Comparison of ENCODE assay signal across 8 mouse cellular contexts in genomic region chr1:135110075-135110474, GRCm38 (mm10). TPM values are rescaled to one million over a fixed set of nuclear protein-coding genes. Genes with fewer than 3 reads are reported as not detected.
DNase-seq lines count a peak whose midpoint lies in the region; ATAC-seq and TF ChIP-seq lines count a peak whose summit lies in the region.
"Had no signal": no experiment of that assay in that cellular context is flagged by ENCODE, and none has a peak within 500 bp of the region (broad histone marks: within the 10 kb centered on the region; RNA-seq: fewer than 3 reads in every experiment).

No protein-coding gene starts in this region.

- TF ChIP-seq CTCF in lung, adult 2 months (IDR thresholded peaks at IDR 0.05; ENCODE audit: insufficient read depth, low read length): peak; percentile 94

- peaks cover 6% of the 10 kb centered on the region; the same call in 1 of the 2 replicates for H3K4me1 ChIP-seq in embryonic facial prominence, embryonic 14.5 days (ENCODE audit: control insufficient read depth, insufficient read depth, low read length)
- H3K4me1 ChIP-seq in lung, adult 2 months (ENCODE audit: control insufficient read depth, insufficient read depth, low read length): no peaks in the 10 kb centered on the region; the same call in 1 of the 2 replicates

- no peak for ATAC-seq in embryonic facial prominence, embryonic 14.5 days (ENCODE audit: low read depth)

- no peaks in the 10 kb centered on the region for H3K36me3 ChIP-seq in embryonic facial prominence, embryonic 14.5 days (ENCODE audit: control insufficient read depth, insufficient read depth, low read length)

- 15% methylated on average over 6 of the region's 6 CpGs for WGBS in embryonic facial prominence, embryonic 14.5 days
- WGBS in lung, adult 2 months: 16% methylated on average over 6 of the region's 6 CpGs

- TF ChIP-seq POLR2A in lung, adult 2 months (IDR thresholded peaks at IDR 0.05; ENCODE audit: borderline replicate concordance, extremely low read depth, low read depth, low read length): no peak

- DNase-seq in urinary bladder, postnatal 14 days (ENCODE audit: low spot score): peak; percentile 76
- no peak for DNase-seq in urinary bladder, postnatal 10 days (ENCODE audit: low spot score)
- DNase-seq in adrenal gland, postnatal 4 days (ENCODE audit: low spot score in 2 of 2): peak; percentile 42 to 56
- peak; percentile 47 for DNase-seq in embryonic facial prominence, embryonic 14.5 days (ENCODE audit: low spot score)
- peak; percentile 86 for DNase-seq in kidney, postnatal 10 days
- peak; percentile 74 for DNase-seq in lung, adult 2 months
- peak; percentile 64 for DNase-seq in right cerebral cortex, postnatal 25 days

- H3K4me3 ChIP-seq in embryonic facial prominence, embryonic 14.5 days (ENCODE audit: low read depth, low read length): no peak overlapping the region
- no peak overlapping the region for H3K4me3 ChIP-seq in lung, adult 2 months (replicated peaks; ENCODE audit: extremely low read depth, low read depth, low read length)

- H3K27me3 ChIP-seq in embryonic facial prominence, embryonic 14.5 days (replicated peaks; ENCODE audit: control insufficient read depth, insufficient read depth, low read length): peaks cover 4% of the 10 kb centered on the region; the same call in 1 of the 2 replicates

- H3K27ac ChIP-seq in embryonic facial prominence, embryonic 14.5 days (replicated peaks; ENCODE audit: low read depth, low read length): no peak overlapping the region

- H3K9ac ChIP-seq in embryonic facial prominence, embryonic 14.5 days (ENCODE audit: low read depth, low read length): no peak overlapping the region

- H3K4me2 ChIP-seq in embryonic facial prominence, embryonic 14.5 days (ENCODE audit: low read depth, low read length): no peak overlapping the region

- no peaks in the 10 kb centered on the region for H3K9me3 ChIP-seq in embryonic facial prominence, embryonic 14.5 days (ENCODE audit: control insufficient read depth, low read length)

RNA-seq across cellular contexts. Expression of gene Lgr6, which starts 5.0 kb away (rescaled TPM):
- total RNA-seq in adrenal gland, postnatal 4 days (2021): 1 to 10 TPM; 3.7 to 5.0 TPM
- 7.0 and 7.5 TPM in 2 replicates for polyA plus RNA-seq in embryonic facial prominence, embryonic 14.5 days (2014; fragmentation: Nextera tagmentation; extraction: Ambion mirVana)
- polyA plus RNA-seq in lung, adult 2 months (2012; rRNA removed): 4.1 and 4.7 TPM in 2 replicates

RNA-seq across cellular contexts. Expression of gene Ptpn7, which starts 22.4 kb away (rescaled TPM):
- 1 to 10 TPM; 1.4 TPM for total RNA-seq in adrenal gland, postnatal 4 days (2021)
- 2.1 and 2.7 TPM in 2 replicates for polyA plus RNA-seq in embryonic facial prominence, embryonic 14.5 days (2014; fragmentation: Nextera tagmentation; extraction: Ambion mirVana)
- polyA plus RNA-seq in lung, adult 2 months (2012; rRNA removed): 6.9 and 7.3 TPM in 2 replicates

RNA-seq across cellular contexts. Expression of gene Arl8a, which starts 36.5 kb away (rescaled TPM):
- total RNA-seq in adrenal gland, postnatal 4 days (2021): 10 to 100 TPM; 62.8 to 73.7 TPM
- 73.8 and 74.7 TPM in 2 replicates for polyA plus RNA-seq in embryonic facial prominence, embryonic 14.5 days (2014; fragmentation: Nextera tagmentation; extraction: Ambion mirVana)
- 66.5 and 84.7 TPM in 2 replicates for polyA plus RNA-seq in lung, adult 2 months (2012; rRNA removed)

RNA-seq across cellular contexts. Expression of gene Gpr37l1, which starts 57.4 kb away (rescaled TPM):
- total RNA-seq in adrenal gland, postnatal 4 days (2021): 1 to 10 TPM in 1 of 2 experiments, under 1 TPM in 1; 0.82 to 1.0 TPM
- polyA plus RNA-seq in embryonic facial prominence, embryonic 14.5 days (2014; fragmentation: Nextera tagmentation; extraction: Ambion mirVana): 0.34 and 0.47 TPM in 2 replicates
- polyA plus RNA-seq in lung, adult 2 months (2012; rRNA removed): 0.95 and 2.0 TPM in 2 replicates
- polyA plus RNA-seq: heart, embryonic 14.5 days had no signal
